Mouse (Mus musculus) small intestine, adult 2 months (tissue): Measurements from ENCODE around the gene Ehbp1.

Source experiments
- CTCF ChIP-seq: fragments of 200-500 bp; IDR thresholded peaks from 2 replicates; pipeline ENCODE4 v1.5.1; 2012; ENCODE audit warnings: low read depth, mild to moderate bottlenecking, control low read depth, inconsistent platforms, low read length, moderate library complexity, mixed read lengths; ENCODE audit not compliant: insufficient replicate concordance, insufficient read length; ENCODE audit errors: extremely low read depth
- POLR2A ChIP-seq: fragments of 200-500 bp; IDR thresholded peaks from 2 replicates; pipeline ENCODE4 v1.6.1; 2012; ENCODE audit warnings: low read depth, mild to moderate bottlenecking, control low read depth, inconsistent platforms, low read length, moderate library complexity

GRCm38 (mm10) chr11:22006471-22007087 is 335.5 kb downstream of the Ehbp1 start:
- TF ChIP-seq CTCF (no peak), POLR2A (no peak)
